Mouse (Mus musculus): Measurements from ENCODE around the gene Gm10322. TPM values are rescaled to one million over a fixed set of nuclear protein-coding genes. Genes with fewer than 3 reads are reported as not detected.

The Gm10322 gene
- polyA plus RNA-seq (2014; fragmentation: Illumina TruSeq; extraction: RNeasy Lipid Tissue Mini Kit (QIAGEN cat#74804); ENCODE audit: low read depth, low replicate concordance), result not detected

GRCm38 (mm10) chr10:59615981-59616520 lies at the start of gene Gm10322:
TSS of gene Gm10322 (plus strand) at chr10:59616063.

DNA sequence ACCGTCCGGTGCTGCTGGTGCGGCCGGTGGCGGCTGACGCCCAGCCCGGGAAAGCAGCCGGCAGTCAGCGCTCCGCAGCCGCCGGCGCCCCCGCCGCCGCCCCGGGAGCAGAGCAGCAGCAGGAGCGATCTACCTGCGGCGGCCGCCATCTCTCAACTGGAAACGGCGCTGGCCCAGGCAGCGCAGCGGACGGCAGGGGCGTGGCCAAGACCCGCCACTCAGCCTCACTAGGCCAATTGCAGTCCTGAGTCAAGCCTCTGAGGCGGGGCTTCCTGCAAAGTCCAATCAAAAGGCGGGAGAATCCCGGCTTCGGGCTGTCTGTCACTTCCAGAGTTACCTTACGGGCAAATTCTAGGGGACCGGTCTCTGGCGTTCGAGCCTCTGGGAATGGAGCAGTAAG lies 659 bp downstream of the Gm10322 start, which contains the start of gene Mcu:
Gene Mcu (minus strand): TSS at position 171 of the 400 bp plus-strand sequence.

Other genes starting within 250 kb of the Gm10322 start
- gene Gm10273, start 220.4 kb upstream of the Gm10322 start, polyA plus RNA-seq (2014; fragmentation: Illumina TruSeq; extraction: RNeasy Lipid Tissue Mini Kit (QIAGEN cat#74804); ENCODE audit: low read depth, low replicate concordance), result 2.4 TPM
- not detected for gene Pla2g12b, start 212.4 kb upstream of the Gm10322 start, polyA plus RNA-seq (2014; fragmentation: Illumina TruSeq; extraction: RNeasy Lipid Tissue Mini Kit (QIAGEN cat#74804); ENCODE audit: low read depth, low replicate concordance)
- gene Oit3, start 174.3 kb upstream of the Gm10322 start, polyA plus RNA-seq (2014; fragmentation: Illumina TruSeq; extraction: RNeasy Lipid Tissue Mini Kit (QIAGEN cat#74804); ENCODE audit: low read depth, low replicate concordance), result not detected
- 13.7 TPM for gene Mcu, start 629 bp downstream of the Gm10322 start, polyA plus RNA-seq (2014; fragmentation: Illumina TruSeq; extraction: RNeasy Lipid Tissue Mini Kit (QIAGEN cat#74804); ENCODE audit: low read depth, low replicate concordance)
- gene Micu1, start 86.4 kb downstream of the Gm10322 start, polyA plus RNA-seq (2014; fragmentation: Illumina TruSeq; extraction: RNeasy Lipid Tissue Mini Kit (QIAGEN cat#74804); ENCODE audit: low read depth, low replicate concordance), result 13.9 TPM

All from heart, adult 10 weeks (tissue).